Mouse (Mus musculus): ENCODE data around the gene Eif5b.

DNA sequence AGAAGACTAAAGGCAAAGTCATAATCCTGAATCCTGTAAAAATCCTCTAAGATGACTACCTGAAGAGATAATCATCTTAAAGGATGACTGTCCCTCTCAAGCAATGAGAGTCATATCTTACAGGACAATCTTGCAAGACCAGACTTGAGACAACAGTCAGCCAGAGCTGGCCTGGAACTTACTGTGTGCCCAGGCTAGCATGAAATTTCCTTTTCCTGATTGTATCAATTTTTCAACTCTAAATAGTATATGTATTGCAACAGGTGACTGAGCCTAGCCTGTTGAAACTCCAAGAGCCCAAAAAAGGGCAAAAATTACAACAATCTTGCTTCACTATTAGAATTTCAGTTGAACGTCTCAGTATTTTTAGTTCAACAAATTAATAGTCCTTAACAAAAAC is 105.4 kb downstream of the Eif5b start:
- TF ChIP-seq POLR2A (IDR thresholded peaks at IDR 0.05; ENCODE audit: low read depth, low read length) (no peak), CTCF (IDR thresholded peaks at IDR 0.05; ENCODE audit: extremely low read depth, insufficient read depth, insufficient read length, insufficient replicate concordance) (no peak)

Measured in spleen, adult 2 months (tissue).